Mouse (Mus musculus) ES-Bruce4 (cell line): ENCODE data around the gene Rxfp4.

Experiments used
- CTCF ChIP-seq: IDR thresholded peaks from one replicate; pipeline ENCODE4 v1.8.1; 2011; ENCODE audit warnings: low read depth, low read length
- EP300 ChIP-seq: IDR thresholded peaks from 2 replicates; pipeline ENCODE4 v1.6.1; 2011; ENCODE audit warnings: low read depth, low read length; ENCODE audit not compliant: insufficient read depth
- POLR2A ChIP-seq: IDR thresholded peaks from one replicate; pipeline ENCODE4 v1.8.1; 2011; ENCODE audit warnings: low read length; ENCODE audit not compliant: insufficient read depth

GRCm38 (mm10) chr3:88651669-88652618 lies 998 bp downstream of the Rxfp4 start:
- no peak for TF ChIP-seq POLR2A
- no peak for TF ChIP-seq CTCF
- no peak for TF ChIP-seq EP300
